Mouse (Mus musculus): Measurements from ENCODE around the gene Srcap.
"Not testable (repeated sequence)": the region's sequence is repeated elsewhere in the genome, so short reads cannot be mapped to it uniquely, and the experiment has no call there.

Gene Srcap

DNA sequence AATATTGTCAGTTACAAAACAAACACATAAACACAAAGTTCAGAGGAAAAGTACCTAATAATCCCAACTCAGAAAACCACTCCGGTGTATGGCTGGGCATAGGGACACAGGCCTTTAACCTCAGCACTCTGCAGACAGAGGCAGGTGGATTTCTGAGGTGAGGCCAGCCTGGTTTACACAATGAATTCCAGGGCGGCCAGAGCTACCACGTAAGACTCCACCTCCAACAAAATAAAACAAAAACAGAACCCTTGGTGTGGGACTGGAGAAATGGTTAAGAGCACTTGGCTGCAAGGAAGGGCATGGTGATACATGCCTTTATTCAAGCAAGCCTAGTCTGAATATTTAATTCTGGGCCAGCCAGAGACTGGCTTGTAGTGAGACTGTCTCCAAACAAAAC lies 19.9 kb upstream of the Srcap start:
- DNase-seq: no peak

- no peak for DNase-seq
Observed at GRCm38 (mm10) chr7:127494648-127495047, 17.1 kb upstream of the Srcap start.

- no peak for DNase-seq
Observed at GRCm38 (mm10) chr7:127497382-127497781, 14.4 kb upstream of the Srcap start.

DNA sequence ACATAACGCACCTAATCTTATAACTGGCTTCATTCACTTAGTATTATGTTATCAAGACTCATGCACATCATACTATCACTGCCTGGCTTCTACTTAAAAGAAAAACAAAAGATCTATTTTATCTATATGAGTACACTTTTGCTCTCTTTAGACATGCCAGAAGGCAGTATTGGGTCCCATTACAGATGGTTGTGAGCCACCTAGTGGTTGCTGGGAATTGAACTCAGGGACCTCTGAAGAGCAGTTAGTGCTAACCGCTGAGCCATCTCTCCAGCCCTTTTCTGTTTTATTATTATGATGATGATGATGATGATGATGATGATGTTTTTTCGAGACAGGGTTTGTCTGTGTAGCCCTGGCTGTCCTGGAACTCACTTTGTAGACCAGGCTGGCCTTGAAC lies 13.4 kb upstream of the Srcap start:
- peak; percentile 51 to 56 for DNase-seq

DNA sequence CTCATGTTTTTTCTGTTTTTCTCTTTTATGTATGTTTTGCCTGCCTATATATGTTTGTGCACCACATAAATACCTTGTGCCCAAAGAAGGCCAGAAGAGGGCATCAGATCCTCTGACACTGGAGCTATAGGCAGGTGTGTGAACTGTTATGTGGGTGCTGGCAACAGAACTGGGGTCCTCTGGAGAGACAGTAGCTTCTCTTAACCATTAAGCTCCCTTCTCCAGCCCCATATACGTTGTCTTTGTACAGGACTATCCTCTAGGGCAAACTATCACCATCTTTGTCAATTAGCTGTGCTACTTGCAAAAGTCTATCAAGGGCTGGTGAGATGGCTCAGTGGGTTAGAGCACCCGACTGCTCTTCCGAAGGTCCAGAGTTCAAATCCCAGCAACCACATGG lies 3.5 kb upstream of the Srcap start:
- DNase-seq: no peak

GRCm38 (mm10) chr7:127509830-127510229 lies 2.0 kb upstream of the Srcap start:
- DNase-seq: not testable (repeated sequence)

DNA sequence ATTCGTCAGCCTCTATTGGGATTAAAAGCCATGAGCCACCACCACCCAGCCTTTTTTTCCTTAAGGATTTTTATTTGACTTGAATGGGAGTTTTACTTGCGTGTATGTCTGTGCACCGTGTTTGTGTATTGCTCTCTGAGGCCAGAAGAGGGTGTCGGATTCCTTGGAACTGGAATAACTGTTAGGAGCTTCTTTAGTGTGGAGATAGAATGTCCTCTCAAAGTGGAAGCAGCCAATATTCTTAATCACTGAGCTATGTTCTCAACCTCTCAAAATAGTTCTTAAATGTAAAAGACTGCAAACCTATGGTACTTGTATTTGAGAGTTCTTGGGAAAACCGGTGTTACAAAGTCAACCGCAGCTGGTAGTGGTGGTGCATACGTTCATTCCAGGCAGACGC lies 542 bp upstream of the Srcap start:
- DNase-seq: peak in 1 of 2 experiments; percentile 29

DNA sequence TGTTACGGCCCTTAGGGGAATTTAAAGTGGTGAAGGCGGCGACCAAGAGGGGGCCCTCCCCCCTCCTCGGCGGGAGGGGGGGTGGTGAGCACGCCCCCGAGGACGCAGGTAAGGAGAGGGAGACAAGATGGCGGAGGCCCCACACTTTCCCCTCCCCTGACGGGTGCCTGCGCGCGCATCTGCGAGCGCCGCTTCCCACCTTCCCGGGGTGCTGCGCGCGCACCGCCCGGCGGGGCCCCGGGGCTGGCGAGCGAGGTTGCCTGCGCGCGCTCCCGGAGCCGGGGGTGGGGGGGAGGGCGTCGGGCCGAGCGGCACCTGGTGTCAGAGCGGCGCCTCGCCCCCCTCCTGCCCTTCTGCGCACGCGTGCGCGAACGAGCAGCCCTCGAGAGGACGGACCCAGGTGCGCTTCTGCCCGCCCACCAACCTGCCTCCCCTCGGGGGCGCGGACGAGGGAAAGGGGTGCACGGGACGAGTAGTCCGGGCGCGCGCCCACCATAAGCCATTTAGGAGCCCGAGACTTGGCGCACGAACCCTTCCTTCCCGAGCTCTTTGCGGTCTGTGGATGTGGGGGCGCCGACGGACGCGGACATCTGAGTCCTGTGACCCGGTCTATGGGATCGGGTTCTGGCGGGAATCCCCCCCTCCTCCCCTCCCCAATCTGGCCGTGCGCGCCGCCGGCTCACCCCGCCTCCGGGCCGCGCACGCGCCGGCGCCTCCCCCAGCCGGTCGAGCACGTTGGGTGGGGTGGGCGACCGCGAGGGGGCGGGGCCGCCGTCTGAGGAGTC lies 640 bp downstream of the Srcap start:
- DNase-seq: peak; percentile 77 to 89

DNA sequence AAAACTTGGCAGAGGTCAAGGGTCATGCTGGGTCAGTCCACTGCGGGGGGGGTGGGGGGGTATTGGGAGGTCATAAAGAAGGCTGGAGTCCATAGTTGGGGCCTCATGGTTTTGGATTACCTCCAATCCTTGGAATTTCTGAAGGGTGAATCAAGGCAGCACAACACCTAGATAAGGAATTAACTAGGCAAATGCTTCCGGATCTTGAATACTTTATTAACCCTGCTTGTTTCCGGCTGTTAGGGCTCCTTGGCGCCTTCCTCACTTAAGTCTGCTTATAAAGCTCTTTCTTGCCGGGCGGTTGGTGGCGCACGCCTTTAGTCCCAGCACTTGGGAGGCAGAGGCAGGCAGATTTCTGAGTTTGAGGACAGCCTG lies 1.2 kb downstream of the Srcap start:
- DNase-seq: peak in 1 of 2 experiments; percentile 24

GRCm38 (mm10) chr7:127513781-127514180 lies 2.0 kb downstream of the Srcap start:
- DNase-seq: no peak

DNA sequence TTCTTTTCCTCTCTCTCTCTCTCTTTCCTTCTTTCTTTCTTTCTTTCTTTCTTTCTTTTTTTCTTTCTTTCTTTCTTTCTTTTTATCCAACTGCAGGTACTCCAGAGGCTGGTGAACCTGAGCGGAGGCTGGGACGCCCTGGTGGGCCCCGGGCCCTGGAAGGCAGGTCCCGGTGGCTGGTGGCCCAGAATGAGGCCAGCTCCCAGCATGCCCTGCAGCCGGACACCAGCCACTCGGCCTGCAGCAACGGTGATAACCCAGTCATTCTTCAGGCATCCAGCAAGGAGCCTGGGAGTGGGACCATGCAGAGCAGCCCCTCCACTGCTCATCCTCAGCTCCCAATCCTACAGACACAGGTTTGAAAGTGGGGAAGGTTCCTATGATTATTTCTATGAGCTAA lies 4.1 kb downstream of the Srcap start:
- peak; percentile 40 to 60 for DNase-seq

- DNase-seq: no peak
Observed at GRCm38 (mm10) chr7:127516344-127516743, 4.6 kb downstream of the Srcap start.

DNA sequence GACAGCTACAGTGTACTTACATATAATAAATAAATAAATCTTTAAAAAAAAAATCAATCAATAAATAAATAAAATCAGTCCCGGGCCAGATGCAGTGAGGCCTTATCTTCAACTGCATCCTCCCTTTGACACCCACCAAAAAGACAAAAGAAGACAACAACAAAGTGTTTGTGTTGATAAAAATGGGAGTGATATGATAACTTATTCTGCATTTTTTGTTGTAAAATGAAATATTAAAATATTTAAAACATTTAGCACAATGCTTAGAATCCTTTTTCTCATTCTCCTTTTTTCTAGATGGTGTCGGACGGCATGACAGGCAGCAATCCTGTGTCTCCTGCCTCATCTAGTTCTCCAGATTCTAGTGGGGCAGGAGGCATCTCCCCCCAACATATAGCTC lies 7.5 kb downstream of the Srcap start, which contains the start of gene Gm42715:
Gene Gm42715, plus strand, starts transcription at position 301 of the 400 bp plus-strand sequence.
- DNase-seq: no peak

DNA sequence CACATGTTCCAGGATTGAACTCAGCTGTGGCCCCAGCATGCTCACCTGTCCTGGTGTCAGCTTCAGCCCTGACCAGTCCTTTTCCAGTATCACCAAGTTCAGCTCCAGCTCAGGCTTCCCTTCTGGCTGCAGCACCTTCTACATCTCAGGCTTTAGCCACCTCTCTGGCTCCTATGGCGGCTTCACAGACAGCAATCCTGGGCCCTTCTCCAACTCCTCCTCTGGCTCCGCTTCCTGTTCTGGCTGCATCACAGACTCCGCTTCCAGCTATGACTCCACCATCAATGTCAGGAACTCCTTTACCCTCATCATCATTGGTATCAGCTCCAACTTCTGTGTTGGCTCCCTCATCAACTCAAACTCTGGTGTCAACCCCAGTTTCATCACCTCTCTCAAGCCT lies 29.9 kb downstream of the Srcap start:
- peak; percentile 46 to 47 for DNase-seq

DNA sequence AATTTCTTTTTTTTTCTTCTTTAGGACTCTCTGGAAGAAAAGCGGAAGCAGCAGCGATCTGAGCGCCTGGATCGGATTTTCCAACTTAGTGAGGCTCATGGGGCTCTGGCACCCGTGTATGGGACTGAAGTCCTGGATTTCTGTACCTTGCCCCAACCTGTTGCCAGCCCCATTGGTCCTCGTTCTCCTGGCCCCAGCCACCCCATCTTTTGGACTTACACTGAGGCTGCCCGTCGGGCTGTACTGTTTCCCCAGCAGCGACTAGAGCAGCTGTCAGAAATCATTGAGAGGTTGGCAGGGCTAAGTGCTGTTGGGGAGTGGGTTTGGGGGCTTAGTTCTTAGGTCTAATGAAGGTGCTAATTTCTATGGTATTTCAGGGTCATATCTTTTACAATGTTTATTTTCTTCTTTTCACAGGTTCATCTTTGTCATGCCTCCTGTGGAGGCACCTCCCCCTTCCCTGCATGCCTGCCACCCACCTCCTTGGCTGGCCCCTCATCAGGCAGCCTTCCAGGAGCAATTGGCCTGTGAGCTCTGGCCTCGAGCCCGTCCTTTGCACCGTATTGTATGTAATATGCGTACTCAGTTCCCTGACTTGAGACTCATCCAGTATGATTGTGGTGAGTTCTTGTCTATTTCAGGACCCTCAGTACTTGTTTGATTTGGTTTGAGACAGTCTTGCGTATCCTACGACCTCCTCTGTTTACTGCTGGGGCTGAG lies 37.5 kb downstream of the Srcap start:
- DNase-seq: peak; percentile 85 to 87

GRCm38 (mm10) chr7:127551558-127551957 lies 39.8 kb downstream of the Srcap start:
- no peak for DNase-seq

GRCm38 (mm10) chr7:127560580-127560979 lies 48.8 kb downstream of the Srcap start:
- DNase-seq: no peak

DNA sequence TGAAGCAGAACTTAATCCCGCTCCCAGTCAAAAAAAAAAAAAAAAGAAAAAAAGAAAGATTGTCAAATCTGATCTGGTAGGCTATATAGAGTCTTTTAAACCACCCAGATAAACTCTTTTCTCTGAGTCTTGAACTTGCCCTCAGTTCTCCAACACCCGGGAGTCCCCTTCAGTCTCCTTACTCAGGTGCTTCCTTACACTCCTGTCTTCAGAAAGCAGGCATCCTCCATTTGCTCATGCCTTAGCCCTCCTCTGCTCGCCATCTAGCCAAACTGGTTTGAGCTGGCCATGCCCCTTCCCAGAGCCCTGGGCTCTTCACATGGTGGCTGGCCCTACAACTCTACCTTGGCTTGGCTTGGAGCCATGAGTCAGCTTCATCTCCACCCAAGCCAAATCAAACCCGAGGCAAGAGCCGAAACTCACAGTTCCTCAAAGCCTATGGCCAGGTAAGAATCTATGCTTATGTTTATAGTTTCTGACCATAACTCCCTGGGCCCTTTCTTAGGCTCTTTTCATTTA lies 49.6 kb downstream of the Srcap start, which contains the start of gene Tmem265:
Gene Tmem265, plus strand, starts transcription at position 51 of the 519 bp plus-strand sequence.
- DNase-seq: peak in 1 of 2 experiments; percentile 36

DNA sequence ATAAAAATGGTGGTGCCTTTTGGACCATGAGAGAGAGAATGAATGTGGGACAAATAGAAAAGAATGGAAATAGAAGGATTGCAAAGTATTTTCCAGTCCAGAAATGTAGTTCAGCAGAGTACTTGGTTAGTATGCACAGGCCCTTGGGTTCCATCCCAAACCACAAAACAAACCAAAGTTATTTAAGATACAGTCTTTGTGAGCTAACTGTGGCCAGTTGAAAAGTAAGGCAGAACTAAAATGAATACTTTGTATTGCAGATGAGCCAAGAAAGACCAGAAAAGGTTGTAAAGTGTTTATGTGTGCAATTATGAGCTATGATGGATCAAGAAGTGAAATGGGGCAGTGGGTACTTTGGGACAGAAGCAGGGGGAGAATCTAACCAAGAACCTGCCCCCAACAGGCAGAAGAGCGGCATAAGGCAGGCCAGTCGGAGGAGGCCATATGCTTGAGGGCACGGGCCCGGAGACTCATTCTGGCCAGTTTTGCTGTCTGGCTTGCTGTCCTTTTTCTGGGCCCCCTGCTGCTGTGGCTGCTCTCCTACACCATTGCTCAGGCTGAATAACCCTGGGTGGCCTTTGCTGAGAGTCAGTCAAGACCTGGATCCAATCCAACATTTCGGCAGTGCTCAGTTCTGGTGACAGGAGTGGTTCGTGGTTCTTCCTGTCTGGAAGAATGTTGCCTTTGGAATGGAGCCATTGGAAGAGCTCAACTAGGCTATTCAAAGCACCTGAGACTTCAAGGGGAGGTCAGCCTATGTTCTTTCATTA lies 52.8 kb downstream of the Srcap start:
- DNase-seq: peak; percentile 95 to 96

DNA sequence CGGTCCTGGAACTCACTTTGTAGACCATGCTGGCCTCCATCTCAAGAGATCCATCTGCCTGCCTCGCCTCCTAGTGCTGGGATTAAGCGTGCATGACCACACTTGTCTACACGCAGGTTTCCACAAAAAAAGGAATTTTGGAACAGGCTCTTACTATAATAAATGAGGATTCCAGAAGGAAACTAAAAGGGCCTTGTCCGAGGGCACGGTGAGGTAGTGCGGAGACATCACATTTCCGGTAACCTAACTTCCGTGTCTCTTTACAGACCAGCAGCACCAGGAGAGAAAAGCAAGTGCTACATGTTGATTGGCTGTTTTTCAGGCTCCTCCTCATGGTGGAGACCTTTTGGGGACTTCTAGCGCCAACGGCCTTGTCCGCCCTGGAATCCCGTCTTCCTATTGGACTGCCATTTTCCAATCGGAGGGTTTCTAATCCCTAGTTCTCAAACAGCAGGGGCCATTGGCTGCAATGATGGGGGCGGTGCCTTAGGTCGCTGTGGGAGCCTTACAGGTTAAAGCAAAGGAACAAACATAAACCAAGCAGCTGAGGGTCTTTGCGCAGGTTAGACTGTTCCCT lies 61.2 kb downstream of the Srcap start, which contains the start of gene Phkg2:
Gene Phkg2, plus strand, starts transcription at position 446 of the 577 bp plus-strand sequence.
- peak; percentile 87 to 88 for DNase-seq

DNA sequence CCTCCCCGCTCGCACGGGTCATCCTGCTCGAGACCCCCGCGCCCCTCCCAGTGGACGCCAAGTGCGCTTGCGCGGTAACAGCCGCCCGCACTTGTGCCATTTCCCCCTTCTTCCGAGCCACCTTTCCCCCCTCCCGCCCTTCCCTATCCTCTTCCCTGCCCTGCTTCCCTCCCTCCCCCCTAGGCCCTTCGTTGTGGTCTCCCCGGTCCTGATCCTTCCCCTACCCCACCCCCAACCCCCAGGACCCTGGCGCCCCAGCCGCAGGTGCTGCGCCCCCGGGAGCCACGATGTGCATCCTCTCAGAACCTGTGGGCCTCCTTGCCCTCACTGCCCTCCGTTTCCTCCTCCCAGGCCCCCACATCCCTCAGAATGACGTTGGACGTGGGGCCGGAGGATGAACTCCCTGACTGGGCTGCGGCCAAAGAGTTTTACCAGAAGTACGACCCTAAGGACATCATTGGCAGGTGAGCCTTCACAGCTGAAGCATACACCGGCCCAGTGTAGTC lies 61.8 kb downstream of the Srcap start:
- peak; percentile 32 to 40 for DNase-seq

GRCm38 (mm10) chr7:127574115-127574514 lies 62.3 kb downstream of the Srcap start:
- DNase-seq: no peak

Data from cerebellum, postnatal 36 days (tissue).